Mouse (Mus musculus) ES-E14 (cell line): Measurements from ENCODE around the gene Ptcd3. TPM values are rescaled to one million over a fixed set of nuclear protein-coding genes. Genes with fewer than 3 reads are reported as not detected.

Experiments
- DNase-seq: peaks from one replicate; pipeline ENCODE4 v3.0.0-alpha.2; 2013; ENCODE audit warnings: low read depth, low spot score
- H3K27ac ChIP-seq: 2 replicates; pipeline ENCODE4 v1.5.1; 2012; ENCODE audit warnings: low read depth, mild to moderate bottlenecking, low read length, moderate library complexity, mixed read lengths; ENCODE audit not compliant: poor library complexity, insufficient read depth, severe bottlenecking
- H3K36me3 ChIP-seq: 2 replicates; pipeline ENCODE4 v1.6.1; 2012; ENCODE audit warnings: mild to moderate bottlenecking, low read length, moderate library complexity, mixed read lengths; ENCODE audit not compliant: control insufficient read depth, poor library complexity, insufficient read depth, severe bottlenecking
- H3K4me1 ChIP-seq, 2 experiments: fragments of 150-350 bp in 1 of 2; sonication (generic) in 1 of 2; 2 replicates each; pipeline ENCODE4 v1.6.1; 2012; ENCODE audit warnings: low read length in 2 of 2, mild to moderate bottlenecking in 1 of 2, mixed read lengths in 1 of 2; ENCODE audit not compliant: control insufficient read depth in 2 of 2, insufficient read depth in 2 of 2, poor library complexity in 1 of 2
- H3K4me3 ChIP-seq, 2 experiments: fragments of 150-350 bp in 1 of 2; sonication (generic) in 1 of 2; 2 replicates each; pipeline ENCODE4 v1.5.1; 2012; ENCODE audit warnings: low read length in 2 of 2, low read depth in 1 of 2, mild to moderate bottlenecking in 1 of 2, mixed read lengths in 1 of 2; ENCODE audit not compliant: insufficient read depth in 1 of 2, poor library complexity in 1 of 2, severe bottlenecking in 1 of 2
- H3K9ac ChIP-seq: 2 replicates; pipeline ENCODE4 v1.6.1; 2012; ENCODE audit warnings: low read depth, mild to moderate bottlenecking, low read length, mixed read lengths; ENCODE audit not compliant: poor library complexity, insufficient read depth, severe bottlenecking
- H3K9me3 ChIP-seq: fragments of 150-350 bp; sonication (generic); 2 replicates; pipeline ENCODE4 v1.6.1; 2012; ENCODE audit warnings: low read depth, mild to moderate bottlenecking, low read length; ENCODE audit not compliant: control insufficient read depth, insufficient read depth
- CHD2 ChIP-seq: IDR thresholded peaks from 2 replicates; pipeline ENCODE4 v1.6.1; 2014; ENCODE audit warnings: mild to moderate bottlenecking, low read depth, low read length, inconsistent platforms
- HCFC1 ChIP-seq: IDR thresholded peaks from 2 replicates; pipeline ENCODE4 v1.6.1; 2012; ENCODE audit warnings: low read length, inconsistent platforms, borderline replicate concordance; ENCODE audit not compliant: insufficient read depth
- MAFK ChIP-seq: IDR thresholded peaks from 2 replicates; pipeline ENCODE4 v1.6.1; 2014; ENCODE audit warnings: mild to moderate bottlenecking, low read depth, low read length, inconsistent platforms; ENCODE audit not compliant: insufficient read depth
- ZC3H11A ChIP-seq: IDR thresholded peaks from 2 replicates; pipeline ENCODE4 v1.6.1; 2012; ENCODE audit warnings: low read depth, mild to moderate bottlenecking, inconsistent platforms, low read length, borderline replicate concordance
- ZNF384 ChIP-seq: IDR thresholded peaks from 2 replicates; pipeline ENCODE4 v1.6.1; 2012; ENCODE audit warnings: low read depth, low read length, inconsistent platforms
- in situ Hi-C, 2 experiments: fragments of 600-800 bp; cut with MboI; formaldehyde crosslinking; loops; one replicate each; pipeline ENCODE4 v1.15.1; 2025; ENCODE audit warnings: low sequenced_read_pairs in 2 of 2, inconsistent platforms in 1 of 2; ENCODE audit not compliant: unreplicated experiment in 2 of 2
- total RNA-seq: library from RNA; depleted of rRNA; stranded (reverse); fragments of 300-350 nt; gene quantifications from 2 replicates; pipeline ENCODE4 v1.2.3, GENCODE M21; 2012; rRNA removed

The Ptcd3 gene
- 196 and 218 TPM in 2 replicates for total RNA-seq

GRCm38 (mm10) chr6:71908481-71909381 lies at the start of gene Ptcd3, which contains the start of gene Polr1a:
Gene Ptcd3 (minus strand): TSS chr6:71908750.
Gene Polr1a (plus strand): TSS chr6:71909053.
- TF ChIP-seq HCFC1 (peak; percentile 83), ZNF384 (no peak), MAFK (no peak), CHD2 (no peak), ZC3H11A (no peak)
- peaks cover 4% of the 10 kb centered on the region for H3K36me3 ChIP-seq
- H3K9me3 ChIP-seq, result no peaks in the 10 kb centered on the region
- H3K9ac ChIP-seq, result peak within 1 kb of the TSS; percentile 98
- no peaks in the 10 kb centered on the region; a peak in 1 of 4 replicates for H3K4me1 ChIP-seq
- H3K4me3 ChIP-seq, result peak within 1 kb of the TSS; percentile 91 to 97
- DNase-seq, result peak; percentile 91
- in situ Hi-C loops, result no loop called here
- H3K27ac ChIP-seq, result peak within 1 kb of the TSS; percentile 77

- TF ChIP-seq MAFK, result no peak
- TF ChIP-seq ZNF384, result no peak
- TF ChIP-seq CHD2, result no peak
- TF ChIP-seq ZC3H11A, result no peak
- TF ChIP-seq HCFC1, result no peak
- Histone ChIP-seq H3K4me3 (no peak overlapping the region), H3K27ac (no peak overlapping the region), H3K36me3 (peaks cover 47% of the 10 kb centered on the region), H3K9me3 (peaks cover 25% of the 10 kb centered on the region), H3K4me1 (no peaks in the 10 kb centered on the region), H3K9ac (no peak overlapping the region)
- no peak for DNase-seq
- in situ Hi-C loops, result no loop called here
These were observed 42.6 kb upstream of the Ptcd3 start for GRCm38 (mm10) chr6:71951192-71951591.

GRCm38 (mm10) chr6:71950592-71950991 lies 42.0 kb upstream of the Ptcd3 start:
- DNase-seq, result no peak
- Histone ChIP-seq H3K4me3 (no peak overlapping the region), H3K9me3 (peaks cover 25% of the 10 kb centered on the region), H3K27ac (no peak overlapping the region), H3K9ac (no peak overlapping the region), H3K36me3 (peaks cover 47% of the 10 kb centered on the region), H3K4me1 (no peaks in the 10 kb centered on the region)
- no peak for TF ChIP-seq CHD2
- TF ChIP-seq ZNF384, result no peak
- no peak for TF ChIP-seq MAFK
- TF ChIP-seq HCFC1, result no peak
- TF ChIP-seq ZC3H11A, result no peak
- in situ Hi-C loops, result no loop called here

- H3K36me3 ChIP-seq, result peaks cover 46% of the 10 kb centered on the region
- H3K27ac ChIP-seq, result no peak overlapping the region
- no peak overlapping the region for H3K9ac ChIP-seq
- peaks cover 19% of the 10 kb centered on the region for H3K9me3 ChIP-seq
- in situ Hi-C loops, result no loop called here
- H3K4me3 ChIP-seq, result no peak overlapping the region
- DNase-seq, result no peak
- TF ChIP-seq CHD2, result no peak
- TF ChIP-seq ZNF384, result no peak
- TF ChIP-seq ZC3H11A, result no peak
- TF ChIP-seq HCFC1, result no peak
- TF ChIP-seq MAFK, result no peak
- H3K4me1 ChIP-seq, result no peaks in the 10 kb centered on the region
These were observed 41.2 kb upstream of the Ptcd3 start for GRCm38 (mm10) chr6:71949721-71950120.

- H3K4me1 ChIP-seq, result no peaks in the 10 kb centered on the region
- no peak for DNase-seq
- in situ Hi-C loops, result no loop called here
- H3K9ac ChIP-seq, result no peak overlapping the region
- no peak overlapping the region for H3K4me3 ChIP-seq
- TF ChIP-seq CHD2 (no peak), ZC3H11A (no peak), HCFC1 (no peak), ZNF384 (no peak), MAFK (no peak)
- H3K27ac ChIP-seq, result no peak overlapping the region
- peaks cover 22% of the 10 kb centered on the region for H3K36me3 ChIP-seq
- no peaks in the 10 kb centered on the region for H3K9me3 ChIP-seq
These were observed 37.6 kb upstream of the Ptcd3 start for GRCm38 (mm10) chr6:71946121-71946520.
